Mouse (Mus musculus): ENCODE data around the gene Slc26a8.

GRCm38 (mm10) chr17:28694078-28694477 is 4.0 kb upstream of the Slc26a8 start:
- TF ChIP-seq EP300 (optimal IDR thresholded peaks at IDR 0.05) (no peak), CTCF (IDR thresholded peaks at IDR 0.05; ENCODE audit: low read depth) (no peak)

Data from stomach, postnatal 0 days (tissue).